Mouse (Mus musculus) inflammation-experienced regulatory T-cells, adult 6 months (primary cell): ENCODE results near the gene Mms19. TPM values are rescaled to one million over a fixed set of nuclear protein-coding genes. Genes with fewer than 3 reads are reported as not detected.

Source experiments
- ATAC-seq: one replicate; pipeline ENCODE4 v1.8.0; 2017
- polyA plus RNA-seq, 3 experiments: library from polyadenylated mRNA; unstranded; fragments of 100-300 nt; shearing (Covaris generic); gene quantifications; one replicate each; pipeline ENCODE4 v1.2.1; 2017

Mms19 gene
- 10 to 100 TPM; 58.6 to 97.5 (median 79.2) TPM for polyA plus RNA-seq

DNA sequence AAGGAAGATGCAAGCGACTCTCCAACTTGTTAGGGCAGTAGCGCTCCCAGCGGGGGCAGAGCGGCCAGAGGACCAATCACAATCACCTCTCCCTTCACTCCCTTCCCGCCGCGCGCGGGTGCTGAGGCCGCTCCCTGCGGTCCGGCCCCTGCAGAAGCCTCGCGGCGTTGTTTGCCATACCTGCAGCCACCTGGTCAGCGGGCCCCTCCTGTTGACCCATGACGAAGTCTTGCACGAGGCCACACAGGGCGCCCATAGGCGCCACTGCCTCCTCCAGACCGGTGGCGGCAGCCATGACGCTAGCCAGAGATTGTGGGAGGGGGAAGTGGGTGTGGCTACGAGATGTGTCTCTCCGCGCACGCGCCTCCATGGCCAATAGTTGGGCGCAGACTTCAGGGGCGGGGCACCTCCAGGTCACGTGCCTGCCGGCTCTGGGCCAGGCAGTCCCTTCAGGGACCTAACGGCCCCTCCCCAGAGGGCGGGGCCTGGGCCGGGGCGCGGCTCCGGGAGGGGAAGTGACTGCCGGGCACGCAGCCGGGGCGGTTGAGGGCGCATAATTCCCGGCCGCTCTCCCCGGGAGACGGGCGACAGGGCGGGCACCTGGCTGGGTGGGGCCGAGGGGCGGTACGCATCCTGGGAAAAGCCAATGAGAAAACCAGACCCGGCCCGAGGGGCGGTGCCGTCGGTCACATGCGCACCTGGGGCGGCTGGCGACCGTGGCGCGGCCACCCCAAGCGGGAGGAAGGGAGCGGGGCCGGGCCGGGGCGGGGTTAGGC lies at the start of gene Mms19:
Mms19 (minus strand) TSS at position 339 of the 776 bp plus-strand sequence.
- peak; percentile 86 for ATAC-seq

GRCm38 (mm10) chr19:42026158-42026557 lies 45.2 kb upstream of the Mms19 start:
- peak; percentile 50 for ATAC-seq

DNA sequence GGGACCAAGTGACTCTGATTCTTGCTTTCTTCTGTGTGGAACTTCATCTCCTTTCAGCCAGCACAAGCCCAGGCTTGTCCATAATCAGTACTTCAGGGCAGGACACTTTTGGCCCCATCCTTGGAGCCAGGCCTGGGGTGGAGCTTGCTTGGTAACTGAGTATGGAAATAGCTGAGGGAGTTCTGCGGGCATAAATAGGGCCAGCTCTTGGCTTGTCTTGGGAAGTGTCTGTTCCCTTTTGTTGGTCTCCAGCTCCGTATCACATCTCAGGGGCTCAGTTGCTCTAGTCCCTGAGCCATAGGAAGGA lies 41.5 kb upstream of the Mms19 start:
- no peak for ATAC-seq

DNA sequence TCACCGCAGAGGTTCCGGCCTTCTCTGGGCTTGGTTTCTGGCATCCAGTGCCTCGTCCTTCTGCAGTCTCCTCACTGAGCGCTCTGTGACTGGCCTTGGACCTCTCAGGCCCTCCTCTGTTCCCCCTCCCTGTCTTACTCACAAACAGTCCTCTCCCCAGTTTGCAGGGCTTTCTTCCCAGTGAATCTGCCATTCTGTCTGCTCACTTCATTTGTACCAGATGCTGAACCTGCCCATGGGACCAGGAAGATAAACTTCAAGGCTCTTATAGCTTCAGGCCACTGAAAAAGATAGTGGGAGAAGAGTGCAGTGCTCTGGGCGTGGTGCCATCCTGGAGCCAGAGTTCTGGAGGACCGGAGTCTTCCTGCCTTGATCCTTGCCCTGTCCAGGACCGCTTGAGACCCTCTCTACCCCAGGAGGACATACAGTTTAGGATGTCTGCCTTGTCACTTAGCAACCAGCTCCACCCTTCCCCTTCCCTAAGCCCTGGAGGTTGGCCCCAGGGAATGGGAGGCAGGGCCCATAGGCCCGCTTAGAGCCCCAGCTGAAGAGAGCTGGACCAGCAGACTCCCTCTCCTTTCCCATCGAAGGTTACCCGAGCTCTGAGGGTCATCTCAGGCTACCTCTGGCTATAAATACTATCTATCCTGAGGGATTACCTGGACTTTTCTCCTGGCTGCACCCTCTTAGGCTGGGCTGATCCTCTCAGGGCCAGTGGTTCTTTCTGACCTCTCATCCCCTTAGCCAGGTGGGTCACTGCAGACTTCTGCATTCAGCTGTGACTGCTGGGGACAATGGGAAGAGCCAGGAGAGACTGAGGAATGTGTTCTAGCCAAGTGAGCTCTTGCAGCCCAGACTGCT lies 41.0 kb upstream of the Mms19 start:
- no peak for ATAC-seq

DNA sequence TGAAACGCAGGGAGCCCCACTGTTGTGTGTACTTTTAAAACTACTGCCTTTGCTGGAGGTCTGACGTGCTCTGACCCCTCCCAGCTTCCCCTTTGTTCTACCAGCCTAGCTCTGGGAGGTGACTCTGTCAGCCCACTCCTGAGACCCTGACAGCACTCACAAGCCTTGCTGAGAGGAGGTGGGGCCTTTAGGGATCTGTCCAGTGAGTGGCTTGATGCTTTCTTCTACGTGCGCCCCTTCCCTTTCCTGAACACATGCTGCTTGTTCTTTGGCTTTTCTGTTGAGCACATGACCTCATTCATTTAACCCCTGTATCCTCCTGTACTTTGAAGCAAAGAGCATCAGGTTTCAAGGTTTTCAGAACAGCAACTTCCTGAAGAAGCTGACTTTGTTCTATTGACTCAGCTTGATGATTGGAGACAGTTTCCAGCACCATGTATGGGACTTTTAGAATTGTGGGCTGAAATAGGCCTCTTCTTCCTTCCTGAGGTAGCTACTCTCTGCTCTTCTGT lies 38.1 kb upstream of the Mms19 start:
- peak; percentile 65 for ATAC-seq

- no peak for ATAC-seq
These were observed 36.7 kb upstream of the Mms19 start for GRCm38 (mm10) chr19:42017399-42018247.

- ATAC-seq = no peak
These were observed 35.9 kb upstream of the Mms19 start for GRCm38 (mm10) chr19:42016840-42017239.

DNA sequence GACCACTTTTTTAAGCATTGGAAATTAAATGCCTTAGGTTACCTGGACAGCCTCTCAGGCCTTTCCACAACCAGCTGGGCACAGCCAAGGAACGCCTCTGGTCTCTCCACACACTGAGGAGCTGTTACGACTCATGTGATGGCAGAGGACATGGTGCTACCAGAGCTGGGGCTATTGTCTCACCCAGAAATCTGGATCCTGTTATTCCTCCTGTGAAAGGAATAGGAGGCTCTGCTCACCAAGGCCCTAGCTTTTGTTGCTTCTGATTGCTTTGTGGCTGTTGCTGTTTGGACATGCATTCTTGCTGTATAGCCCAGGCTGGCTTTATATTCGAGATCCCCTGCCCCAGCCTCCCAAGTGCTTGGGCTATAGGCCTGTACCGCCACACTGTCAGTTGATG lies 35.3 kb upstream of the Mms19 start:
- ATAC-seq = no peak

DNA sequence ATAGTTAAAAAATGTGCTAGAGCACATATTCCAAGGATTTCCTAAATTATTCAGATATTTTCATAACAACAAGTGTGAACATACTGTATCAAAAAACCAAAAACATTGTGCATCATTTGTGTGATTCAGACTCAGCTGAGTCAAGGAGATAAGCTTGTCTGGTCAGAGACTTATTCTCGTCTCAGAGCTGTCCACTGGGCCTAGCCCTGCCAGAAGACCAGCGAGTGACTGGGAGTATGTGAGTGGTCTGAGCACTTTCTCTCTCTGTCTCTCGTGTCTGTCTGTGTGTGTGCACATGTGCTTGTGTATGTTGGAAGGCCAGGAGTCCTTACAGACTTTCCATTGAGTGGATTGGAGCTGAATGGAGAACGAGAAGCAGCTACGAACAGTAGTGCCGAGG lies 34.0 kb upstream of the Mms19 start:
- no peak for ATAC-seq

- no peak for ATAC-seq
These were observed 33.4 kb upstream of the Mms19 start for GRCm38 (mm10) chr19:42014231-42014825.

GRCm38 (mm10) chr19:42011123-42011522 lies 30.2 kb upstream of the Mms19 start:
- ATAC-seq = no peak

DNA sequence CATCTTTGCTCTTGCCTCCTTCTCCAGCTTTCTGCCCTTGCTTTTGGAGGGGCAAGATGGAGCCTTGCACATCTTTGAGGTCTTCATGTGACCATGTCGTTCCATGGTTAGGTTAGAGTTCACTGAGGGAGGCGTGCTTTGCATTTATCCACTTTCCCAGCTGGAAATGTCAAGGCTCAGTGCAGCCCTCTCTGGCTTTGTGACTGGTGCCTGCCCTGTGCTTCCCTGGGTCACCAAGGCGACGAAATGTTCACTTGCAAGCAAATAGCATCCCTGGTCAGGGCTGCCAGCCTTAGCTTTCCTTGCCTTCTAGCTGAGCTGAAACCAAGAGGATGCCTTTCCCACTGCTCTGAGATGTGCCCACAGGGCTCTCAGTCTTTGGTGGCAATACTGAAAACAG lies 29.5 kb upstream of the Mms19 start:
- no peak for ATAC-seq

GRCm38 (mm10) chr19:42009067-42009466 lies 28.1 kb upstream of the Mms19 start:
- no peak for ATAC-seq

GRCm38 (mm10) chr19:42008586-42008985 lies 27.6 kb upstream of the Mms19 start:
- ATAC-seq = no peak

- no peak for ATAC-seq
These were observed 25.6 kb upstream of the Mms19 start for GRCm38 (mm10) chr19:42006568-42006967.

DNA sequence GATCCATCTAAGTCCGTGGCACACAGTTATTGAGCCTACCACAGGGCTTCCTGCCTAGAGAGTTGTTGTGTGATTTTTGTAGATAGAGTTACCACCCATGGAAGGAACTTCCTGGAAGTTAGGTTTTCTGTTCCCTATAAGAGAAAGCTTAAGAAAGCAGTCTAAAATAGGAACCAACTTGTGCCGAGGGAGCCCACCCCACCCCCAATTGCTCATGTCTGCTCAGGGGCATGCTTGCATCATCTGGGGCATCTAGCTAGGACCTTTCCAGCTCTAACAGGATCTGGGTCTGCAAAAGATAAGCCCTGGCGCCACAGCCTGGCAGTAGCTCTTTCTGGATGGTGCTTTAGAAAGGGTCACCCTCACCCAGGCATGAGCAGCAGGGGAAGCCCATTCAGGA lies 24.7 kb upstream of the Mms19 start:
- no peak for ATAC-seq

DNA sequence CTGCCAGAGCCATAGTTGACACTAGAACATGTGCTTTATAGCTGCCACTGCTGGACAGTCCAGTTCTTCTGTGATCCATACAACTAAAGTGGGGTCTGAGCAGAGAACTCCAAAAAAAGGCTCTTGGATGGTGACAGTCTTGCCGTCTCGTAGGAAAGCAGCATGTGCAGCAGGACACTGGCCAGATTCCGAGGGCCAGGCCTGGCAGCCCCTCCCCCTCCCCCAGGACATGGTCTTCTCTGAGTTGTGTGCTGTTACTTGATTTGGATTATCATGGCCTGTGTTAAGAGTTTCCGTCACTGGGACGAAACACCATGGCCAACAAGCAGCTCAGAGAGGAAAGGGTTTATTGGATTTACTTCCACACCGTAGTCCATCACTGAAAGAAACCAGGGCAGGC lies 23.3 kb upstream of the Mms19 start:
- ATAC-seq = no peak

DNA sequence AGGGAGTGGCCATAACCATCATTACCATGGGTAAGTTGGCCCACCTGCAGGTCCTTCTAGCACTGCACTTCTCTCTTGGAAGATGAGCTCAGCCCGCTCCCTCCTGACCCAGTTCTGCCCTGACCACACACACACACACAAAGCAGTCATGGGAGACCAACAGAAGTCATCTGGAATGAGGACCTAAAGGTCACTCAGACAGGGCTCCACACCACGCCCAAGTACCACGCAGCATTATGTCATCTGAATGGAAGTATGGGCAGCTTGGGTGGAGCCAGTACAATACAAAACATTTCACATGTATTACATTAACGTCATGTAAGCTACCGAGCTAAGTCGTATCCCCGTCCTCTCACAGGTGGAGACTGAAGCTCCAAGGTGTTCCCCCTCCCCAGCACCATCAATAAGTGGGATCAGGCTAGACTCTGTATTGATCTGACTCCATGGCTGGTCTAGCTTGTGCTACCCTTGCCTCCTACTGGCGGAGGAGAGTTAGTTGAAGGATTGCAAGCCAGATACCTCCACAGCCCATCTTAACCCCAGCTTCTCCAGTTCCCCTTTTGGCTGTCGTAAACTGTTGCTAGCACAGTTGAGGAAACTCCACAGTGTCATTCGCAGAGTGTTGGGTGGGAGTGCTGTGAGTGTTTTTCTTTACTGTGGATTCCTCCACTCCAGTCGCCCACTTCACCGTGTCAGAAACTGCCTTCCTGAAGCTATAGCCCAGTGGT lies 20.5 kb upstream of the Mms19 start:
- ATAC-seq = no peak

DNA sequence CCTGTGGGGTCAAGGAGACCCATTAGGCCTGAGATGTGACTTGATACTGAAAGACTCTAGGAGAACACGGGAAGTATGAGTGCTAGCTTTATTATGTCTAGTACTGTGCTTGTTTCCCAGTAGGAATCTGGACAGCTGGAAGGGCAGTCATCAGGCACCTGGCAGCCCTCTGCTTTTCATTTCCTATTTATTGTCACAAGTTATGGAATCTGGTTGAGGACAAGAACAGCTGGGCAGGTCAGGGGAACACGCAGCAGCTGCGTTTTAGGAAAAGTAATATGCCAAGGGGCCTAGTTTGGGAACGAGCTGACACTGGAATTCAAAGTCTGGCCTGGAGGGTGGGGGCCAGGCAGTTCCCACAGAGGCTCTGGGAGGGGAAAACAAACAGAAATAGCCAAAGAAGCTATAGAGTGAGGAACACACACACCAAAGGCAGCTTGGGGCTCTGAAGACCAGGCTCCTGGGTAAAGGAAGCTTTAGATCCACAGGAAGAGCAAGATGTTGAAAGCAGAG lies 19.5 kb upstream of the Mms19 start:
- no peak for ATAC-seq

DNA sequence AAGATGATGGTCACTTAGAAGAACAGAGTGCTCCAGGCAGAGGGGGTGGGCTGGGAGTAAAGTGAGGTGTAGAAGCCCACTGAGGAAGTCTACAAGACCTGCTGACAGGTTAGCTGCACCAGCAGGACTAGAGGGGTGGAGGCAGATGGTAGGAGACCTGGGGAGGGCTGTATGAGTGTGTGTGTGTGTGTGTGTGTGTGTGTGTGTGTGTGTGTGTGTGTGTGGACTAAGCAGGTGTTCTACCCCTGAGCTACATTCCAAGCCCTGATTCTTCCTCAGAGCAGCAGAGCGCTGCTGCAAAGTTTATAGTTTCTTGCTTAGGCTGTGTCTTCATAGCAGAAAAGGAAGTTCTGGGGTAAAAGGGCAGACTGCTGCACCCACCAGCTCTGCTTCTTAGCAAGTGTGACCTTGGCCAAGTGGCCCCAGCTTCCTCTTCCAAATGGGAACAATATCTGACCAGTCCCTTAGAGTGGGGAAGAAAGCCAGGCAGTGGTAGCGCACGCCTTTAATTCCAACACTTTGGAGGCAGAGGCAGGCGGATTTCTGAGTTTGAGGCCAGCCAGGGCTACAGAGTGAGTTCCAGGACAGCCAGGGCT lies 18.8 kb upstream of the Mms19 start:
- ATAC-seq = no peak
